7 mouse cellular contexts compared by ENCODE assay signal in genomic region chr13:91178428-91179160, GRCm38 (mm10). TPM values are rescaled to one million over a fixed set of nuclear protein-coding genes. Genes with fewer than 3 reads are reported as not detected.
DNase-seq lines count a peak whose midpoint lies in the region; ATAC-seq and TF ChIP-seq lines count a peak whose summit lies in the region.

No protein-coding gene starts in this region.

- peaks cover 16% of the 10 kb centered on the region for H3K4me1 ChIP-seq in forebrain, embryonic 11.5 days (replicated peaks; ENCODE audit: control insufficient read depth, insufficient read depth, low read length)
- no peaks in the 10 kb centered on the region for H3K4me1 ChIP-seq in lung, adult 2 months (ENCODE audit: control insufficient read depth, insufficient read depth, low read length)

- 27% methylated on average over 9 of the region's 9 CpGs for WGBS in forebrain, embryonic 11.5 days
- 79% methylated on average over 9 of the region's 9 CpGs for WGBS in lung, adult 2 months

- DNase-seq in right cerebral cortex, adult 18-20 months = peak; percentile 23
- DNase-seq in right cerebral cortex, postnatal 36 days (ENCODE audit: low spot score in 2 of 2) = no peak
- peak; percentile 85 for DNase-seq in forebrain, embryonic 11.5 days (ENCODE audit: low spot score)
- no peak for DNase-seq in lung, adult 2 months
- no peak for DNase-seq in yolk sac, embryonic 10.5 days (ENCODE audit: low spot score)
- DNase-seq in c-Kit-positive CD71-positive TER-119-positive erythroid progenitor cells, embryonic 14.5 days (ENCODE audit: low spot score) = no peak

- 0 out of 2 replicates have a peak overlapping the region, but pooled peaks have one; percentile 8 for H3K4me2 ChIP-seq in forebrain, embryonic 11.5 days (ENCODE audit: low read depth, low read length, severe bottlenecking)

- TF ChIP-seq POLR2A in lung, adult 2 months (IDR thresholded peaks at IDR 0.05; ENCODE audit: borderline replicate concordance, extremely low read depth, low read depth, low read length) = no peak

- no peaks in the 10 kb centered on the region for H3K36me3 ChIP-seq in forebrain, embryonic 11.5 days (ENCODE audit: control insufficient read depth, insufficient read depth, low read length)

- TF ChIP-seq CTCF in lung, adult 2 months (IDR thresholded peaks at IDR 0.05; ENCODE audit: insufficient read depth, low read length) = no peak

- no peak overlapping the region for H3K4me3 ChIP-seq in forebrain, embryonic 11.5 days (ENCODE audit: low read depth, low read length)
- no peak overlapping the region for H3K4me3 ChIP-seq in lung, adult 2 months (replicated peaks; ENCODE audit: extremely low read depth, low read depth, low read length)

- peak overlapping the region; percentile 44 for H3K9ac ChIP-seq in forebrain, embryonic 11.5 days (ENCODE audit: low read length)

- no peaks in the 10 kb centered on the region for H3K9me3 ChIP-seq in forebrain, embryonic 11.5 days (ENCODE audit: control insufficient read depth, low read length)

- peak; percentile 95 for ATAC-seq in forebrain, embryonic 11.5 days (replicated peaks; ENCODE audit: low FRiP score)
- peak; percentile 57; the same call in 1 of the 2 replicates for ATAC-seq in megakaryocyte-erythroid progenitor cell, adult 5-6 weeks (replicated peaks; ENCODE audit: low FRiP score, low TSS enrichment, poor library complexity, severe bottlenecking)

- H3K27me3 ChIP-seq in forebrain, embryonic 11.5 days (ENCODE audit: control insufficient read depth, insufficient read depth, low read length) = no peaks in the 10 kb centered on the region

- H3K27ac ChIP-seq in forebrain, embryonic 11.5 days (ENCODE audit: low read depth, low read length) = peak overlapping the region; percentile 63

RNA-seq across cellular contexts. Expression of gene Atg10, which starts 45.2 kb away (rescaled TPM):
- polyA plus RNA-seq in forebrain, embryonic 11.5 days (2014; fragmentation: Nextera tagmentation; extraction: Ambion mirVana) = 12.8 and 13.0 TPM in 2 replicates
- 3.6 and 3.9 TPM in 2 replicates for total RNA-seq in megakaryocyte-erythroid progenitor cell, adult 5-6 weeks (2014; fragmentation: Nextera tagmentation)
- total RNA-seq in megakaryocyte-erythroid progenitor cell, adult 5-6 weeks (2017) = 5.4 and 7.3 TPM in 2 replicates
- 1.5 and 2.8 TPM in 2 replicates for polyA plus RNA-seq in lung, adult 2 months (2012; rRNA removed)

Comparison
In these comparisons a context has a peak if more than half of its experiments do, and no peak if none do; other contexts are left out.
1. DNase-seq: peak in right cerebral cortex, adult 18-20 months (single experiment) and forebrain, embryonic 11.5 days (single experiment); none in right cerebral cortex, postnatal 36 days (0 of 2), lung, adult 2 months (single experiment), yolk sac, embryonic 10.5 days (single experiment) and c-Kit-positive CD71-positive TER-119-positive erythroid progenitor cells, embryonic 14.5 days (single experiment).